Mouse (Mus musculus) neural tube, embryonic 15.5 days (tissue): Measurements from ENCODE around the gene Lrrc38. TPM values are rescaled to one million over a fixed set of nuclear protein-coding genes. Genes with fewer than 3 reads are reported as not detected.
"Not testable (repeated sequence)": the region's sequence is repeated elsewhere in the genome, so short reads cannot be mapped to it uniquely, and the experiment has no call there.

Experiments used
- ATAC-seq: fragments of 200-750 bp; cut with Nextera tagmentation; 2 replicates; pipeline ENCODE4 v1.8.0; 2017; ENCODE audit warnings: mild to moderate bottlenecking, moderate TSS enrichment, moderate library complexity; ENCODE audit not compliant: low FRiP score
- H3K27ac ChIP-seq: fragments of 300-500 bp; sonication (generic); replicated peaks from 2 replicates; pipeline ENCODE4 v1.5.1; 2015; ENCODE audit warnings: mild to moderate bottlenecking, inconsistent platforms
- H3K27me3 ChIP-seq: fragments of 300-500 bp; sonication (generic); replicated peaks from 2 replicates; pipeline ENCODE4 v1.6.1; 2015; ENCODE audit warnings: inconsistent platforms
- H3K36me3 ChIP-seq: fragments of 300-500 bp; sonication (generic); 2 replicates; pipeline ENCODE4 v1.6.1; 2015; ENCODE audit warnings: inconsistent platforms
- H3K4me1 ChIP-seq: fragments of 300-500 bp; sonication (generic); 2 replicates; pipeline ENCODE4 v1.6.1; 2015; ENCODE audit warnings: inconsistent platforms
- H3K4me2 ChIP-seq: fragments of 300-500 bp; sonication (generic); 2 replicates; pipeline ENCODE4 v1.6.1; 2015; ENCODE audit warnings: inconsistent platforms, mild to moderate bottlenecking, moderate library complexity
- H3K4me3 ChIP-seq: fragments of 300-500 bp; sonication (generic); replicated peaks from 2 replicates; pipeline ENCODE4 v1.5.1; 2015; ENCODE audit warnings: mild to moderate bottlenecking, inconsistent platforms
- H3K9ac ChIP-seq: fragments of 300-500 bp; sonication (generic); replicated peaks from 2 replicates; pipeline ENCODE4 v1.6.1; 2015; ENCODE audit warnings: mild to moderate bottlenecking, inconsistent platforms
- H3K9me3 ChIP-seq: fragments of 300-500 bp; sonication (generic); replicated peaks from 2 replicates; pipeline ENCODE4 v1.6.1; 2016; ENCODE audit warnings: inconsistent platforms
- WGBS: fragments of 180-500 bp; shearing (Covaris S2); methylation state at CpG from one replicate; pipeline ENCODE4 v1.1.7; 2015; ENCODE audit warnings: mixed read lengths; 5-methylcytosine and 5-hydroxymethylcytosine counted together
- polyA plus RNA-seq: library from polyadenylated mRNA; unstranded; fragments of >200 nt; fragmentation: Nextera tagmentation; extraction: Ambion mirVana; gene quantifications from 2 replicates; pipeline ENCODE4 v1.2.1, GENCODE M21; 2015

Gene Lrrc38
- polyA plus RNA-seq, 1 experiment from 2014 or later: 0.70 TPM

DNA sequence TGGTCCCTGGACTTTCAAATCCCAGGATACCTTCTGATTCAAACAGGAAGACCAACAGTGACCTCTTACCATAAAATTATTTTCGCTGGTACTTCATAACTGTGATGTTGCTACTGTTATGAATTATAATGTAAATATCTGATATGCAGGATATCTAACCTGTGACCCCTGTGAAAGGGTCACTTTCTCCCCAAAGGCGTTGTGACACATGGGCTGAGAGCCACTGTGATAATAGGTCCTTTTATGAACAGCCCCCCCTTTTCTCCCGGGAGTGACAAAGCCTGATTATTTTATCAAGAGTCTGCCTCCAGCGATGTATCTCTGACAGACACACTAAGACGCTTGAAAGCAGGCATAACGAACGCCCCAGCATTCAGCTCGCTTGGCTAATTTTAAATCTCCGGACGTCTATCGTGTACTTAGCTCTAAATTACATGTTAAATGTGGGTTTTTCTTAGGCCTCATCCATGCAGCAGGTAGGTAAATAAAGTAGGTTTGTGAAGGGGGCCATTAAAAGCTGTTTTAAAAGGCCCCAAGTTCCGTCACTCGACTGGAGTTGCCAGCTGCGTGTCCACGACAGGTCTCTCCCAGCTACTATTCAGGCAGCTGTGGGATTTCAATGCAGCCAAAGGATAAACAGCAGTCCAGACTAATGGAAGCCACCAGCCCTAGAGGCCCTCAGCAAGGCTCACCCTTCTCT is 24.5 kb upstream of the Lrrc38 start:
- Histone ChIP-seq H3K4me2 (peak overlapping the region; percentile 59), H3K4me1 (peaks cover 10% of the 10 kb centered on the region), H3K36me3 (no peaks in the 10 kb centered on the region), H3K4me3 (peak overlapping the region; percentile 32), H3K9ac (0 out of 2 replicates have a peak overlapping the region, but pooled peaks have one; percentile 20), H3K27ac (0 out of 2 replicates have a peak overlapping the region, but pooled peaks have one; percentile 13), H3K27me3 (no peaks in the 10 kb centered on the region), H3K9me3 (no peaks in the 10 kb centered on the region)
- 7% methylated on average over 15 of the region's 15 CpGs for WGBS
- peak; percentile 56; the same call in 1 of the 2 replicates for ATAC-seq

DNA sequence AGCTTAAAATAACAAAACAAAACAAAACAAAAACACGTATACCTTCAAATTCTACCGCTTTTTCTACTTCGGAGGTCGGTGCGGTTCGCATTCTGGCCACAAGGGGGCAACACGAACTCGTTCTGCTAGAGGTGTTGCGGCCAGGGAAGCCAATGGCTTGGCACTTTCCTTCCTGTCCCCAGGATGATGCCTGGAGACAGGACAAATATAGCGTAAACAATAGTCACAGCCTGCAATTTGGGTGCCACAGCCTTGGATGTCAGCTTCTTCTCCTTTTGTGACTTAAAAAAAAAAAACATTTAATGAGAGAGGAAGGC is 24.0 kb upstream of the Lrrc38 start:
- 1% methylated on average over 10 of the region's 10 CpGs for WGBS

DNA sequence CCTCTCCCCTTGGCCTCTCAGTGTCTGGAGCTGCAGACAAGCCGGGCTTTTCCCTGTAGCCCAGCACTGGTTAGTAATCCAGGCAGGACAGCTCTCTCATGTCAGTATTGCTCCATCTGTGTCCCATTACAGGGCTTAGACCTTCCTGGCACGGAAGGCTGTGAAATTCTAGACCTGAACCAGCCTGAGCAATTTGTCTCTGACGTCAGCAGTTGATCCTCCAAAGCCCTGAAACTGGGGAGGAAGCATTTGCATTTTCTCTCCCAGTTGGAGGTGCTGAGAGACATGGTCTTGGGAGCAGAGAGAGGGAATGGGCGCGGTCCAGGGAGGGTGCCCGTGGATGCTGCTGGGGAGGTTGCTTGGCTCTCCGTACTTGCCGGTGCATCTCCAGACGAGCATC is 19.0 kb upstream of the Lrrc38 start:
- Histone ChIP-seq H3K27ac (no peak overlapping the region), H3K4me2 (no peak overlapping the region), H3K9ac (no peak overlapping the region), H3K27me3 (no peaks in the 10 kb centered on the region), H3K4me3 (no peak overlapping the region), H3K36me3 (no peaks in the 10 kb centered on the region), H3K9me3 (no peaks in the 10 kb centered on the region), H3K4me1 (peaks cover 4% of the 10 kb centered on the region; the same call in 1 of the 2 replicates)
- 39% methylated on average over 9 of the region's 9 CpGs for WGBS
- no peak for ATAC-seq

More for the DNA sequence above, 24.0 kb upstream of the Lrrc38 start:
- H3K4me2 ChIP-seq: peak overlapping the region; percentile 59
- H3K27ac ChIP-seq: no peak overlapping the region
- no peaks in the 10 kb centered on the region for H3K27me3 ChIP-seq
- H3K9ac ChIP-seq: 0 out of 2 replicates have a peak overlapping the region, but pooled peaks have one; percentile 20
- H3K4me1 ChIP-seq: peaks cover 12% of the 10 kb centered on the region
- peak overlapping the region; percentile 32 for H3K4me3 ChIP-seq
- no peaks in the 10 kb centered on the region for H3K36me3 ChIP-seq
- ATAC-seq: peak; percentile 67; the same call in 1 of the 2 replicates
- H3K9me3 ChIP-seq: no peaks in the 10 kb centered on the region

DNA sequence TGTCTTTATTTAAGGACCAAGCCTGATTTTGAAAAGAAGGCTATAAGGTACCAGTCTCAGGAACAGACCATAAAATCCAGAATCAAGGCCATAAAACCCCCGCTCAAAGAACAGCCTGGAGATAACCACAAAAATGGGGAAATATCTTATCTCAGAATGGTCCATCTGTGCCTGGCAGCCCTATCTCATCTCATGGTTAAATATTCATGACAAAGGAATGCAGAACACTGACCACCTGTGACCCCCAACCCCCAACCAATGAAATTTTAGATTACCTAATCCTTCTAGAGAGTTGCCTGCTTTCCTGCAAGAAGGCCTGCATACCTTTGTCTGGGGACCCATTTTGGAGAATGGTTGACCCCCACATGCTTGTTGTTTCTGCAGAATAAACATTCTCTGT is 17.8 kb upstream of the Lrrc38 start:
- no peak overlapping the region for H3K4me2 ChIP-seq
- no peaks in the 10 kb centered on the region for H3K27me3 ChIP-seq
- H3K27ac ChIP-seq: no peak overlapping the region

DNA sequence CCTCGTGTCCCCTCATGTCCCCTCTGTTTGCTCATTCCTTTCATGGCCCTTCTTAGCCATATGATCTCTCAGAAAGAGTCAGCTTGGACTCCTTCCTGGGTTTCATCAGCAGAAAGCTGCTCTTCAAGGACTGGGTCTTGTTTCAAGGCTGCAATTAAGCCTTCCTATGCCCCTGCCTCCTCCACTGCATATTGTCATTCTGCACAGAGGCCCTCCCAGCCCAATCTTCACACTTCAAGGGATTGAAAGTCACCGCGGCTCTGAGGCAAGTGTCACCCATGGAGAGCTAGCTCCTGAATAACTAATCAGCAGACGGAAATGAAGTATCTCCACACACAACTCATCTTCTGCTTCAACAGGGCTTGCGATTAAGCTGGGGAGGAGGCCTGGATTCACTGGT is 15.4 kb upstream of the Lrrc38 start:
- 53% methylated on average over 5 of the region's 5 CpGs for WGBS
- H3K4me2 ChIP-seq: no peak overlapping the region
- no peaks in the 10 kb centered on the region for H3K36me3 ChIP-seq
- H3K9ac ChIP-seq: no peak overlapping the region
- no peak for ATAC-seq
- H3K4me3 ChIP-seq: no peak overlapping the region
- H3K9me3 ChIP-seq: no peaks in the 10 kb centered on the region
- no peaks in the 10 kb centered on the region for H3K27me3 ChIP-seq
- H3K4me1 ChIP-seq: 0 out of 2 replicates have a peak, but pooled peaks cover 4% of the 10 kb centered on the region
- no peak overlapping the region for H3K27ac ChIP-seq

More for the DNA sequence above, 17.8 kb upstream of the Lrrc38 start:
- no peak overlapping the region for H3K9ac ChIP-seq
- no peak for ATAC-seq
- no peaks in the 10 kb centered on the region for H3K9me3 ChIP-seq
- no peak overlapping the region for H3K4me3 ChIP-seq
- H3K36me3 ChIP-seq: no peaks in the 10 kb centered on the region
- H3K4me1 ChIP-seq: 0 out of 2 replicates have a peak, but pooled peaks cover 4% of the 10 kb centered on the region
- WGBS: 73% methylated on average over 1 of the region's 1 CpGs

DNA sequence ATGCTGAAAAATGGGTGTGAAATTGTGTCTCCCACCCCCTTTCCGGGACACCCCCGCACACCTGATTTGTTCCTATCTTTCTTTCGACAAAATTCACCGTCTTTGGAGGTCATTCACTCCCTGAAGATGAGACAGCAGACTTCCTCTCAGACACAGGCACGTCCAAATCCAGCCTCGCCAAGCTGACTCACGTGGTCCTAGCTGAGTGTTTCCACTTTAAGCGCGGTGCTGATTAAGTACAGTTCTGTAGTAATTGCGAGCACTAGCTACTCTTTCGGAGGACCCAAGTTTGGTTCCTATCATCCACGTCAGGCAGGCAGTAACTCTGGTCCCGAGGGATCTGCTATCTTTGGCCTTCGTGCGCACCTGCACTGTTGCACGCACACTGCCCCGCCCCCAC is 14.6 kb upstream of the Lrrc38 start:
- H3K9ac ChIP-seq: no peak overlapping the region
- ATAC-seq: no peak
- WGBS: 89% methylated on average over 17 of the region's 17 CpGs
- H3K27me3 ChIP-seq: no peaks in the 10 kb centered on the region
- H3K4me1 ChIP-seq: 0 out of 2 replicates have a peak, but pooled peaks cover 4% of the 10 kb centered on the region
- H3K9me3 ChIP-seq: no peaks in the 10 kb centered on the region
- H3K4me2 ChIP-seq: no peak overlapping the region
- no peak overlapping the region for H3K4me3 ChIP-seq
- no peaks in the 10 kb centered on the region for H3K36me3 ChIP-seq
- no peak overlapping the region for H3K27ac ChIP-seq

DNA sequence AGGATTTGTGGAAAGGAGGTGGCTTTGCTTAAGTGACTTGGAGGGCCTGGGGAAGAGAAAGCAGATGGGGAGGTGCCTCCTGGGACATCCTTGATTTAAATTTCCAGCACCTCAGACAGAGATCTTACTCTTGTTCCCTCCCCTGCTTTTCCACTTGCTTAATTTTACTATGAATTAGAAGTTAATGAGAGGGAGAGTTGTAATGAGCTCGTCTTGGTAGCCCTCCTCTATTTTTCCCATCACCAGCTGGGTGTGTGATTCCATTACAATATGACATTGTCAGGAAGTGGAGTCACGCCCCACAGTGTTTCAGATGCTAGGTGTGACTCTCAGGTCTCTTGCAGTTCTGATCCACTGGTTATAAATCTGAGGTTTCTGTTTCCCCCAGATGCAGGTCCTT is 13.5 kb upstream of the Lrrc38 start:
- H3K27me3 ChIP-seq: no peaks in the 10 kb centered on the region
- no peaks in the 10 kb centered on the region for H3K4me1 ChIP-seq
- WGBS: 44% methylated on average over 2 of the region's 2 CpGs
- H3K36me3 ChIP-seq: no peaks in the 10 kb centered on the region
- H3K9me3 ChIP-seq: no peaks in the 10 kb centered on the region
- H3K4me3 ChIP-seq: no peak overlapping the region
- H3K27ac ChIP-seq: no peak overlapping the region
- H3K9ac ChIP-seq: no peak overlapping the region
- ATAC-seq: no peak
- no peak overlapping the region for H3K4me2 ChIP-seq

DNA sequence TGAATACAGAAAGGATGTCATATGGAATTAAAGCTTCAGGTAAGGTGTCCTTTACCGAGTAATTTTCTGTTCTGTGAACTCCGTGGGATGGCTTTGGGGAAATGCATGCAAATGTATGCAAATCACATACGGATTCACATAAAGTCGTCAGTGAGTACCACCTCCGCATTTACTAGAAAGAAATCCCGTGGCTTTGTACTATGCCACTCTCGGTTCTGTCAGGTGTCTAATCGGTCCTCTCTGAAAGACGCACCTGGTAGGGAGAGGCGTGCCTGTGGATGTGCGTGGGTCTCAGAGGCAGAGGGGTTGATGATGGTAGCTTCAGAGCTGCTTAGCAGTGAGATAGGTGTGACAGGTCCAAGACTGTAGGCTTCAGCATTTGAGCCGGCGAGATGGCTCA is 9.7 kb upstream of the Lrrc38 start:
- 66% methylated on average over 13 of the region's 13 CpGs for WGBS
- Histone ChIP-seq H3K36me3 (no peaks in the 10 kb centered on the region), H3K27ac (no peak overlapping the region), H3K9ac (no peak overlapping the region), H3K4me2 (no peak overlapping the region), H3K4me1 (no peaks in the 10 kb centered on the region), H3K9me3 (no peaks in the 10 kb centered on the region), H3K27me3 (no peaks in the 10 kb centered on the region), H3K4me3 (no peak overlapping the region)
- no peak for ATAC-seq

DNA sequence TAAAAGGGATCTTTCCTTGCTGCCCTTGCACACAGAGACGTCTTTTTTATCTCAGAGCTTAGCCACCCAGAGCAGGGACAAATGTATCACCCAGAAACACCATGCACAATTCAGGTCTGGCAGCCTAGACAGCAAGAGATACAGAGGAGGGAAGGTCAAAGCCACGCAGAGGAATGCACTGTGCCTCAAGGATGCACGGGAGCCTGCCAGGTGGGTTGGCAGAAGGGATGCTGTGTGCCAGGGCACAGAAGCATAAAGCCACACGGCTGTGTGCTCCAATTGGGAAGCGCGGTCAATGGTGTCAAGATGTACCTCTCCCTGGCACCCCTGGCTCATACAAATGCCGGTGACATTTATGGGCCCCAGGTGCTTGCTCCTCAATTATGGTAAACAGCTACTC is 8.1 kb upstream of the Lrrc38 start:
- no peaks in the 10 kb centered on the region for H3K9me3 ChIP-seq
- H3K4me2 ChIP-seq: no peak overlapping the region
- no peaks in the 10 kb centered on the region for H3K27me3 ChIP-seq
- no peak for ATAC-seq
- 75% methylated on average over 7 of the region's 7 CpGs for WGBS
- H3K4me1 ChIP-seq: no peaks in the 10 kb centered on the region
- no peak overlapping the region for H3K27ac ChIP-seq
- no peak overlapping the region for H3K4me3 ChIP-seq
- H3K36me3 ChIP-seq: no peaks in the 10 kb centered on the region
- no peak overlapping the region for H3K9ac ChIP-seq

DNA sequence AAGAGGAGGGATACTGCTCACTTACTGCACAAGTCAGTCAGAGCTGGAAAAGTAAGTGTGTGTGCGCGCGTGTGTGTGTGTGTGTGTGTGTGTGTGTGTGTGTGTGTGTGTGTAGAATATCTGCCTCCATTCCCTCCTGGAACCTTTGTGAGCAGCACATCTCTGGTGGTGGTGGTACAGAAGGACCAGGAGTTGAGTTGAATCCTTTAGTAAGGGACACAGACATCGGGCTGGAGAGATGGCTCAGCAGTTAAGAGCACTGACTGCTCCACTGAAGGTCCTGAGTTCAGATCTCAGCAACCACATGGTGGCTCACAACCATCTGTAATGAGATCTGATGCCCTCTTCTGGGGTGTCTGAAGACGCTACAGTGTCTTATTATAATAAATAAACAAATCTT is 4.1 kb upstream of the Lrrc38 start:
- H3K9ac ChIP-seq, H3K27ac ChIP-seq, H3K9me3 ChIP-seq, ATAC-seq, H3K4me3 ChIP-seq, H3K4me2 ChIP-seq, H3K36me3 ChIP-seq: not testable (repeated sequence)
- Histone ChIP-seq H3K27me3 (peaks cover 29% of the 10 kb centered on the region), H3K4me1 (peaks cover 18% of the 10 kb centered on the region)
- 89% methylated on average over 5 of the region's 5 CpGs for whole genome bisulfite sequencing

DNA sequence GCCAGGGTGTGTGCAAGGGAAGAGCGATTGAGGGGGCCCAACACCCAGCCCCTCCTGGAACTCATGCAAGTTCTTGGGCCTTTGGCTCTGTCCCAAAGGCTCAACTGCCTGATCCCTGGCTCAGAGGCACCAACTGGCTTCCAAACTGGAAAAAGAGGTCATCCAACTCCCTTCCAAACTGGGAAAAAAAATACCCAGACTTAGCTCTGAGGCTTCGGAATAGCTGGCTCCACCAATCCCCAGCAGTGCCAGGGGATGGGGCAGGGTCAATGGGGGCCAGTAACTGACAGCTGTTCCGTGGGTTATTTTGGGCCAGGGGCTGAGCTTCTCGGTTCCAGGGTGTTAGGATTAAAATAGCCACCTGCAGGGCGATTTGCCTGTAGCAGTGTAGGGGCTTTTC is 879 bp upstream of the Lrrc38 start:
- Histone ChIP-seq H3K9ac (no peak overlapping the region), H3K9me3 (no peaks in the 10 kb centered on the region), H3K27ac (no peak overlapping the region), H3K4me1 (peaks cover 20% of the 10 kb centered on the region), H3K36me3 (no peaks in the 10 kb centered on the region), H3K27me3 (peaks cover 49% of the 10 kb centered on the region), H3K4me2 (peak overlapping the region; percentile 100), H3K4me3 (no peak overlapping the region)
- ATAC-seq: no peak
- 27% methylated on average over 5 of the region's 5 CpGs for WGBS
